Mouse (Mus musculus) skeletal muscle tissue, adult 2 months (tissue): ENCODE results near the gene Fam171b.

ENCODE experiments used
- DNase-seq: peaks from one replicate; pipeline ENCODE4 v3.0.0-alpha.2; 2012; ENCODE audit warnings: low read depth, low spot score

The Fam171b gene

GRCm38 (mm10) chr2:83893701-83894100 is 81.3 kb downstream of the Fam171b start:
- DNase-seq: no peak

GRCm38 (mm10) chr2:83901896-83902540 is 89.6 kb downstream of the Fam171b start:
- no peak for DNase-seq

- DNase-seq: peak; percentile 3
These were observed 117.1 kb downstream of the Fam171b start for GRCm38 (mm10) chr2:83929478-83930088.
